Mouse (Mus musculus) ES-E14 (cell line): ENCODE data around the gene Vps37b. TPM values are rescaled to one million over a fixed set of nuclear protein-coding genes. Genes with fewer than 3 reads are reported as not detected.

ENCODE experiments used
- DNase-seq: peaks from one replicate; pipeline ENCODE4 v3.0.0-alpha.2; 2013; ENCODE audit warnings: low read depth, low spot score
- H3K27ac ChIP-seq: 2 replicates; pipeline ENCODE4 v1.5.1; 2012; ENCODE audit warnings: low read depth, mild to moderate bottlenecking, low read length, moderate library complexity, mixed read lengths; ENCODE audit not compliant: poor library complexity, insufficient read depth, severe bottlenecking
- H3K36me3 ChIP-seq: 2 replicates; pipeline ENCODE4 v1.6.1; 2012; ENCODE audit warnings: mild to moderate bottlenecking, low read length, moderate library complexity, mixed read lengths; ENCODE audit not compliant: control insufficient read depth, poor library complexity, insufficient read depth, severe bottlenecking
- H3K4me1 ChIP-seq, 2 experiments: fragments of 150-350 bp in 1 of 2; sonication (generic) in 1 of 2; 2 replicates each; pipeline ENCODE4 v1.6.1; 2012; ENCODE audit warnings: low read length in 2 of 2, mild to moderate bottlenecking in 1 of 2, mixed read lengths in 1 of 2; ENCODE audit not compliant: control insufficient read depth in 2 of 2, insufficient read depth in 2 of 2, poor library complexity in 1 of 2
- H3K4me3 ChIP-seq, 2 experiments: fragments of 150-350 bp in 1 of 2; sonication (generic) in 1 of 2; 2 replicates each; pipeline ENCODE4 v1.5.1; 2012; ENCODE audit warnings: low read length in 2 of 2, low read depth in 1 of 2, mild to moderate bottlenecking in 1 of 2, mixed read lengths in 1 of 2; ENCODE audit not compliant: insufficient read depth in 1 of 2, poor library complexity in 1 of 2, severe bottlenecking in 1 of 2
- H3K9ac ChIP-seq: 2 replicates; pipeline ENCODE4 v1.6.1; 2012; ENCODE audit warnings: low read depth, mild to moderate bottlenecking, low read length, mixed read lengths; ENCODE audit not compliant: poor library complexity, insufficient read depth, severe bottlenecking
- H3K9me3 ChIP-seq: fragments of 150-350 bp; sonication (generic); 2 replicates; pipeline ENCODE4 v1.6.1; 2012; ENCODE audit warnings: low read depth, mild to moderate bottlenecking, low read length; ENCODE audit not compliant: control insufficient read depth, insufficient read depth
- CHD2 ChIP-seq: IDR thresholded peaks from 2 replicates; pipeline ENCODE4 v1.6.1; 2014; ENCODE audit warnings: mild to moderate bottlenecking, low read depth, low read length, inconsistent platforms
- HCFC1 ChIP-seq: IDR thresholded peaks from 2 replicates; pipeline ENCODE4 v1.6.1; 2012; ENCODE audit warnings: low read length, inconsistent platforms, borderline replicate concordance; ENCODE audit not compliant: insufficient read depth
- MAFK ChIP-seq: IDR thresholded peaks from 2 replicates; pipeline ENCODE4 v1.6.1; 2014; ENCODE audit warnings: mild to moderate bottlenecking, low read depth, low read length, inconsistent platforms; ENCODE audit not compliant: insufficient read depth
- ZC3H11A ChIP-seq: IDR thresholded peaks from 2 replicates; pipeline ENCODE4 v1.6.1; 2012; ENCODE audit warnings: low read depth, mild to moderate bottlenecking, inconsistent platforms, low read length, borderline replicate concordance
- ZNF384 ChIP-seq: IDR thresholded peaks from 2 replicates; pipeline ENCODE4 v1.6.1; 2012; ENCODE audit warnings: low read depth, low read length, inconsistent platforms
- in situ Hi-C, 2 experiments: fragments of 600-800 bp; cut with MboI; formaldehyde crosslinking; loops; one replicate each; pipeline ENCODE4 v1.15.1; 2025; ENCODE audit warnings: low sequenced_read_pairs in 2 of 2, inconsistent platforms in 1 of 2; ENCODE audit not compliant: unreplicated experiment in 2 of 2
- total RNA-seq: library from RNA; depleted of rRNA; stranded (reverse); fragments of 300-350 nt; gene quantifications from 2 replicates; pipeline ENCODE4 v1.2.3, GENCODE M21; 2012

Gene Vps37b
- total RNA-seq, 1 experiment = 7.7 TPM

GRCm38 (mm10) chr5:123997211-123997751 is 34.8 kb downstream of the Vps37b start:
- in situ Hi-C loops = no loop called here
- H3K4me1 ChIP-seq = peaks cover 0 to 23% of the 10 kb centered on the region in 2 experiments; a peak in 2 of 4 replicates
- no peak overlapping the region for H3K27ac ChIP-seq
- TF ChIP-seq CHD2 (no peak), MAFK (no peak), ZNF384 (no peak), ZC3H11A (no peak), HCFC1 (no peak)
- H3K9me3 ChIP-seq = no peaks in the 10 kb centered on the region
- H3K9ac ChIP-seq = no peak overlapping the region
- no peak for DNase-seq
- H3K36me3 ChIP-seq = peaks cover 6% of the 10 kb centered on the region; the same call in 1 of the 2 replicates
- H3K4me3 ChIP-seq = peak overlapping the region; percentile 26 to 46

GRCm38 (mm10) chr5:123996695-123997094 is 35.4 kb downstream of the Vps37b start:
- Histone ChIP-seq H3K27ac (no peak overlapping the region), H3K4me3 (peak overlapping the region in 1 of 2 experiments; percentile 26; a peak in 3 of 4 replicates)

GRCm38 (mm10) chr5:123996194-123996593 is 35.9 kb downstream of the Vps37b start:
- no peaks in the 10 kb centered on the region for H3K9me3 ChIP-seq
- H3K9ac ChIP-seq = no peak overlapping the region
- H3K4me3 ChIP-seq = peak overlapping the region in 1 of 2 experiments; percentile 16; a peak in 1 of 4 replicates
- in situ Hi-C loops = no loop called here
- DNase-seq = peak; percentile 70
- peaks cover 0 to 23% of the 10 kb centered on the region in 2 experiments; a peak in 2 of 4 replicates for H3K4me1 ChIP-seq
- no peak for TF ChIP-seq CHD2
- TF ChIP-seq ZC3H11A = no peak
- TF ChIP-seq MAFK = no peak
- no peak for TF ChIP-seq HCFC1
- no peak for TF ChIP-seq ZNF384
- H3K36me3 ChIP-seq = peaks cover 12% of the 10 kb centered on the region; the same call in 1 of the 2 replicates
- no peak overlapping the region for H3K27ac ChIP-seq

More at GRCm38 (mm10) chr5:123996695-123997094, 35.4 kb downstream of the Vps37b start:
- Histone ChIP-seq H3K36me3 (peaks cover 8% of the 10 kb centered on the region; the same call in 1 of the 2 replicates), H3K9me3 (no peaks in the 10 kb centered on the region), H3K9ac (no peak overlapping the region), H3K4me1 (peaks cover 0 to 23% of the 10 kb centered on the region in 2 experiments; a peak in 2 of 4 replicates)
- DNase-seq = no peak
- in situ Hi-C loops = no loop called here
- TF ChIP-seq CHD2 (no peak), HCFC1 (no peak), ZNF384 (no peak), MAFK (no peak), ZC3H11A (no peak)

GRCm38 (mm10) chr5:123995388-123995787 is 36.7 kb downstream of the Vps37b start:
- in situ Hi-C loops = no loop called here
- H3K4me1 ChIP-seq = peaks cover 0 to 20% of the 10 kb centered on the region in 2 experiments; a peak in 2 of 4 replicates
- H3K27ac ChIP-seq = no peak overlapping the region
- no peak overlapping the region for H3K9ac ChIP-seq
- H3K9me3 ChIP-seq = no peaks in the 10 kb centered on the region
- DNase-seq = no peak
- no peak overlapping the region for H3K4me3 ChIP-seq
- H3K36me3 ChIP-seq = peaks cover 10% of the 10 kb centered on the region; the same call in 1 of the 2 replicates
- TF ChIP-seq ZNF384 (no peak), HCFC1 (no peak), ZC3H11A (no peak)

GRCm38 (mm10) chr5:123994468-123994867 is 37.6 kb downstream of the Vps37b start:
- Histone ChIP-seq H3K9me3 (no peaks in the 10 kb centered on the region), H3K36me3 (peaks cover 8% of the 10 kb centered on the region; the same call in 1 of the 2 replicates), H3K4me1 (peaks cover 0 to 17% of the 10 kb centered on the region in 2 experiments; a peak in 2 of 4 replicates), H3K9ac (no peak overlapping the region), H3K4me3 (no peak overlapping the region), H3K27ac (no peak overlapping the region)
- no peak for TF ChIP-seq ZNF384
- TF ChIP-seq ZC3H11A = no peak
- TF ChIP-seq CHD2 = no peak
- no peak for TF ChIP-seq HCFC1
- no peak for TF ChIP-seq MAFK
- in situ Hi-C loops = no loop called here
- DNase-seq = no peak
